Mouse (Mus musculus) kidney, embryonic 16.5 days (tissue): ENCODE results near the gene Pinlyp. TPM values are rescaled to one million over a fixed set of nuclear protein-coding genes. Genes with fewer than 3 reads are reported as not detected.
"Not testable (repeated sequence)": the region's sequence is repeated elsewhere in the genome, so short reads cannot be mapped to it uniquely, and the experiment has no call there.

Source experiments
- ATAC-seq: fragments of 200-750 bp; cut with Nextera tagmentation; 2 replicates; pipeline ENCODE4 v1.8.0; 2017; ENCODE audit warnings: moderate TSS enrichment; ENCODE audit not compliant: low FRiP score, low TSS enrichment
- H3K27ac ChIP-seq: fragments of 300-500 bp; sonication (generic); 2 replicates; pipeline ENCODE4 v1.5.1; 2014; ENCODE audit warnings: low read length
- H3K27me3 ChIP-seq: fragments of 300-500 bp; sonication (generic); 2 replicates; pipeline ENCODE4 v1.6.1; 2014; ENCODE audit warnings: low read length, control low read depth, mixed read lengths; ENCODE audit not compliant: insufficient read depth
- H3K36me3 ChIP-seq: fragments of 300-500 bp; sonication (generic); 2 replicates; pipeline ENCODE4 v1.6.1; 2014; ENCODE audit warnings: low read length, control low read depth, mixed read lengths; ENCODE audit not compliant: insufficient read depth
- H3K4me1 ChIP-seq: fragments of 300-500 bp; sonication (generic); 2 replicates; pipeline ENCODE4 v1.6.1; 2014; ENCODE audit warnings: low read length, control low read depth, mixed read lengths; ENCODE audit not compliant: insufficient read depth
- H3K4me2 ChIP-seq: fragments of 300-500 bp; sonication (generic); replicated peaks from 2 replicates; pipeline ENCODE4 v1.6.1; 2014; ENCODE audit warnings: low read depth, low read length
- H3K4me3 ChIP-seq: fragments of 300-500 bp; sonication (generic); 2 replicates; pipeline ENCODE4 v1.5.1; 2014; ENCODE audit warnings: mild to moderate bottlenecking, low read length
- H3K9ac ChIP-seq: fragments of 300-500 bp; sonication (generic); replicated peaks from 2 replicates; pipeline ENCODE4 v1.6.1; 2014; ENCODE audit warnings: low read length
- H3K9me3 ChIP-seq: fragments of 300-500 bp; sonication (generic); 2 replicates; pipeline ENCODE4 v1.6.1; 2016; ENCODE audit warnings: low read length, control low read depth
- WGBS: fragments of 180-500 bp; shearing (Covaris S2); extraction: QIAGEN DNeasy Blood & Tissue Kit; methylation state at CpG from one replicate; pipeline ENCODE4 v1.1.7; 2014; 5-methylcytosine and 5-hydroxymethylcytosine counted together
- polyA plus RNA-seq: library from polyadenylated mRNA; unstranded; fragments of >200 nt; fragmentation: Nextera tagmentation; extraction: Ambion mirVana; gene quantifications from 2 replicates; pipeline ENCODE4 v1.2.1, GENCODE M21; 2015

The Pinlyp gene
- polyA plus RNA-seq, 1 experiment from 2014 or later, result 0.64 TPM

GRCm38 (mm10) chr7:24530062-24530931 lies 15.6 kb downstream of the Pinlyp start, which contains the start of gene Irgq:
Gene Irgq, plus strand, starts transcription at chr7:24530689.
- Histone ChIP-seq H3K4me2 (peak within 1 kb of the TSS; percentile 95), H3K9ac (peak within 1 kb of the TSS; percentile 78), H3K4me3 (peak within 1 kb of the TSS; percentile 79), H3K27ac (peak within 1 kb of the TSS; percentile 96), H3K9me3 (no peaks in the 10 kb centered on the region), H3K4me1 (peaks cover 22% of the 10 kb centered on the region), H3K27me3 (no peaks in the 10 kb centered on the region), H3K36me3 (peaks cover 16% of the 10 kb centered on the region)
- ATAC-seq, result peak; percentile 93
- WGBS, result under 1% methylated on average over 44 of the region's 44 CpGs

GRCm38 (mm10) chr7:24529580-24529979 lies 16.3 kb downstream of the Pinlyp start:
- ATAC-seq, result no peak
- Histone ChIP-seq H3K4me1 (peaks cover 22% of the 10 kb centered on the region), H3K4me3 (peak overlapping the region; percentile 79), H3K9ac (peak overlapping the region; percentile 78), H3K27me3 (no peaks in the 10 kb centered on the region), H3K36me3 (peaks cover 12% of the 10 kb centered on the region), H3K9me3 (no peaks in the 10 kb centered on the region), H3K27ac (peak overlapping the region; percentile 96), H3K4me2 (peak overlapping the region; percentile 95)
- 54% methylated on average over 11 of the region's 11 CpGs for WGBS

GRCm38 (mm10) chr7:24528861-24529260 lies 17.1 kb downstream of the Pinlyp start:
- Histone ChIP-seq H3K4me3 (no peak overlapping the region), H3K27me3 (no peaks in the 10 kb centered on the region), H3K4me2 (no peak overlapping the region), H3K9me3 (no peaks in the 10 kb centered on the region), H3K9ac (no peak overlapping the region), H3K27ac (no peak overlapping the region), H3K36me3 (peaks cover 9% of the 10 kb centered on the region), H3K4me1 (peaks cover 20% of the 10 kb centered on the region)
- WGBS, result 83% methylated on average over 11 of the region's 11 CpGs
- ATAC-seq, result no peak

- no peak overlapping the region for H3K9ac ChIP-seq
- no peaks in the 10 kb centered on the region for H3K9me3 ChIP-seq
- H3K4me3 ChIP-seq, result no peak overlapping the region
- H3K4me1 ChIP-seq, result peaks cover 9% of the 10 kb centered on the region
- H3K4me2 ChIP-seq, result no peak overlapping the region
- WGBS, result 86% methylated on average over 12 of the region's 12 CpGs
- no peaks in the 10 kb centered on the region for H3K27me3 ChIP-seq
- no peak overlapping the region for H3K27ac ChIP-seq
- no peak for ATAC-seq
- no peaks in the 10 kb centered on the region for H3K36me3 ChIP-seq
Observed at GRCm38 (mm10) chr7:24525686-24526420, 20.1 kb downstream of the Pinlyp start.

- ATAC-seq, result no peak
Observed at GRCm38 (mm10) chr7:24524978-24525377, 20.9 kb downstream of the Pinlyp start.

GRCm38 (mm10) chr7:24523723-24524122 lies 22.2 kb downstream of the Pinlyp start:
- H3K4me2 ChIP-seq, result no peak overlapping the region
- WGBS, result 81% methylated on average over 6 of the region's 6 CpGs
- H3K9ac ChIP-seq, result no peak overlapping the region
- no peak overlapping the region for H3K27ac ChIP-seq
- H3K9me3 ChIP-seq, result no peaks in the 10 kb centered on the region
- H3K36me3 ChIP-seq, result no peaks in the 10 kb centered on the region
- H3K27me3 ChIP-seq, result no peaks in the 10 kb centered on the region
- no peaks in the 10 kb centered on the region for H3K4me1 ChIP-seq
- ATAC-seq, result no peak
- H3K4me3 ChIP-seq, result no peak overlapping the region

More at GRCm38 (mm10) chr7:24524978-24525377, 20.9 kb downstream of the Pinlyp start:
- no peaks in the 10 kb centered on the region for H3K36me3 ChIP-seq
- H3K4me3 ChIP-seq, result no peak overlapping the region
- H3K4me1 ChIP-seq, result peaks cover 9% of the 10 kb centered on the region
- H3K4me2 ChIP-seq, result no peak overlapping the region
- no peak overlapping the region for H3K27ac ChIP-seq
- WGBS, result 84% methylated on average over 6 of the region's 6 CpGs
- no peak overlapping the region for H3K9ac ChIP-seq
- H3K9me3 ChIP-seq, result no peaks in the 10 kb centered on the region
- H3K27me3 ChIP-seq, result no peaks in the 10 kb centered on the region

GRCm38 (mm10) chr7:24522805-24523204 lies 23.1 kb downstream of the Pinlyp start:
- 62% methylated on average over 5 of the region's 5 CpGs for WGBS
- ATAC-seq, result no peak
- Histone ChIP-seq H3K9ac (no peak overlapping the region), H3K9me3 (no peaks in the 10 kb centered on the region), H3K36me3 (no peaks in the 10 kb centered on the region), H3K4me1 (no peaks in the 10 kb centered on the region), H3K27ac (no peak overlapping the region), H3K4me2 (no peak overlapping the region), H3K27me3 (no peaks in the 10 kb centered on the region), H3K4me3 (no peak overlapping the region)

GRCm38 (mm10) chr7:24520054-24520453 lies 25.9 kb downstream of the Pinlyp start:
- not testable (repeated sequence) for ATAC-seq, H3K4me2 ChIP-seq, H3K27me3 ChIP-seq, H3K9me3 ChIP-seq, H3K4me3 ChIP-seq, H3K9ac ChIP-seq, H3K27ac ChIP-seq, H3K4me1 ChIP-seq, H3K36me3 ChIP-seq
- WGBS, result 88% methylated on average over 9 of the region's 10 CpGs

- H3K4me3 ChIP-seq, result no peak overlapping the region
- no peak overlapping the region for H3K9ac ChIP-seq
- no peaks in the 10 kb centered on the region for H3K9me3 ChIP-seq
- no peak for ATAC-seq
- no peak overlapping the region for H3K4me2 ChIP-seq
- no peak overlapping the region for H3K27ac ChIP-seq
- peaks cover 14% of the 10 kb centered on the region for H3K36me3 ChIP-seq
- H3K27me3 ChIP-seq, result no peaks in the 10 kb centered on the region
- no peaks in the 10 kb centered on the region for H3K4me1 ChIP-seq
- 60% methylated on average over 3 of the region's 3 CpGs for whole genome bisulfite sequencing
Observed at GRCm38 (mm10) chr7:24519130-24519529, 26.8 kb downstream of the Pinlyp start.

GRCm38 (mm10) chr7:24517654-24518053 lies 28.3 kb downstream of the Pinlyp start:
- H3K4me1 ChIP-seq, result no peaks in the 10 kb centered on the region
- no peaks in the 10 kb centered on the region for H3K9me3 ChIP-seq
- H3K27me3 ChIP-seq, result no peaks in the 10 kb centered on the region
- H3K27ac ChIP-seq, result no peak overlapping the region
- no peak overlapping the region for H3K4me3 ChIP-seq
- no peak overlapping the region for H3K4me2 ChIP-seq
- no peak overlapping the region for H3K9ac ChIP-seq
- no peak for ATAC-seq
- WGBS, result 67% methylated on average over 6 of the region's 6 CpGs
- peaks cover 14% of the 10 kb centered on the region for H3K36me3 ChIP-seq
